Mouse (Mus musculus): Measurements from ENCODE around the gene Snx20. TPM values are rescaled to one million over a fixed set of nuclear protein-coding genes. Genes with fewer than 3 reads are reported as not detected.

Snx20 gene
- total and polyA plus RNA-seq, 3 experiments, result 1.0 to 1.6 (median 1.1) TPM

DNA sequence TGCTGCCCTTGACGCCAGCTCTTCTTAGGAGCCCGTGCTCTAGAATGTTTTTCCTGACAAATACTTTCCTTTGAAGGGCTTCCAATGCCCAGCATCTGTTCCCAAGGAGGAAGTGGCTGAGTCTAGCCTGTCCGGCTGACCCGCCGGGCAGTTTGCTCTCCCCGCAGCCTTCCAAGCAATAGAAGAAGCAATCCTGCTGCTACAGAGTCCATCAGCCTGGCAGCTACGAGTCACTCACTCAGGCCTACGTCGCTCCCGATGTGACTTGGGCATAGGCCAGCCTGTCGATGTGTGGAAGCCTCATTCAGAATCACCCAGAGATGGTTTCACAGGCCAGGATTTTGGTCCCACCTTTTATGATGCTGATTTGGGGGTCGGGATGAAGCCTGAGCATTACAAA, 39.9 kb downstream of the Snx20 start:
- no peak for DNase-seq
- H3K79me2 ChIP-seq (replicated peaks; ENCODE audit: control insufficient read depth, insufficient read depth, low read length), result no peaks in the 10 kb centered on the region
- no peak for TF ChIP-seq EP300 (IDR thresholded peaks at IDR 0.05; ENCODE audit: insufficient read depth, low read depth, low read length)
- TF ChIP-seq CTCF (IDR thresholded peaks at IDR 0.05), result no peak
- no peak for TF ChIP-seq POLR2A (IDR thresholded peaks at IDR 0.05; ENCODE audit: insufficient read depth, low read depth, low read length)
- 79% methylated on average over 12 of the region's 12 CpGs for WGBS
- no peak overlapping the region for H3K4me3 ChIP-seq
- H3K9ac ChIP-seq (ENCODE audit: low read depth, low read length), result no peak overlapping the region
- intact Hi-C loops (cut with DNase I), result no loop called here
- H3K36me3 ChIP-seq (ENCODE audit: control insufficient read depth, insufficient read depth, low read length), result no peaks in the 10 kb centered on the region
- no peak overlapping the region for H3K27ac ChIP-seq
- H3K27me3 ChIP-seq (ENCODE audit: control insufficient read depth, insufficient read depth, low read length), result no peaks in the 10 kb centered on the region
- H3K4me1 ChIP-seq (ENCODE audit: control insufficient read depth, insufficient read depth, low read length), result no peaks in the 10 kb centered on the region

- no peak overlapping the region for H3K9ac ChIP-seq (ENCODE audit: low read depth, low read length)
- no peak overlapping the region for H3K4me3 ChIP-seq
- H3K27me3 ChIP-seq (ENCODE audit: control insufficient read depth, insufficient read depth, low read length), result no peaks in the 10 kb centered on the region
- WGBS, result 100% methylated on average over 1 of the region's 1 CpGs
- H3K27ac ChIP-seq, result no peak overlapping the region
- DNase-seq, result no peak
- no peaks in the 10 kb centered on the region for H3K4me1 ChIP-seq (ENCODE audit: control insufficient read depth, insufficient read depth, low read length)
- H3K36me3 ChIP-seq (ENCODE audit: control insufficient read depth, insufficient read depth, low read length), result no peaks in the 10 kb centered on the region
- intact Hi-C loops (cut with DNase I), result no loop called here
- TF ChIP-seq CTCF (IDR thresholded peaks at IDR 0.05), result no peak
- no peak for TF ChIP-seq POLR2A (IDR thresholded peaks at IDR 0.05; ENCODE audit: insufficient read depth, low read depth, low read length)
- no peak for TF ChIP-seq EP300 (IDR thresholded peaks at IDR 0.05; ENCODE audit: insufficient read depth, low read depth, low read length)
- H3K79me2 ChIP-seq (replicated peaks; ENCODE audit: control insufficient read depth, insufficient read depth, low read length), result no peaks in the 10 kb centered on the region
Measured at GRCm38 (mm10) chr8:88593947-88594346, 42.0 kb downstream of the Snx20 start.

GRCm38 (mm10) chr8:88590226-88590625, 45.7 kb downstream of the Snx20 start:
- no peaks in the 10 kb centered on the region for H3K36me3 ChIP-seq (ENCODE audit: control insufficient read depth, insufficient read depth, low read length)
- no peak overlapping the region for H3K9ac ChIP-seq (ENCODE audit: low read depth, low read length)
- intact Hi-C loops (cut with DNase I), result no loop called here
- H3K27me3 ChIP-seq (ENCODE audit: control insufficient read depth, insufficient read depth, low read length), result no peaks in the 10 kb centered on the region
- no peaks in the 10 kb centered on the region for H3K79me2 ChIP-seq (replicated peaks; ENCODE audit: control insufficient read depth, insufficient read depth, low read length)
- no peak overlapping the region for H3K27ac ChIP-seq
- DNase-seq, result no peak
- no peak for TF ChIP-seq POLR2A (IDR thresholded peaks at IDR 0.05; ENCODE audit: insufficient read depth, low read depth, low read length)
- no peak for TF ChIP-seq EP300 (IDR thresholded peaks at IDR 0.05; ENCODE audit: insufficient read depth, low read depth, low read length)
- no peak for TF ChIP-seq CTCF (IDR thresholded peaks at IDR 0.05)
- H3K4me1 ChIP-seq (ENCODE audit: control insufficient read depth, insufficient read depth, low read length), result no peaks in the 10 kb centered on the region
- WGBS, result 58% methylated on average over 6 of the region's 6 CpGs
- H3K4me3 ChIP-seq, result no peak overlapping the region

DNA sequence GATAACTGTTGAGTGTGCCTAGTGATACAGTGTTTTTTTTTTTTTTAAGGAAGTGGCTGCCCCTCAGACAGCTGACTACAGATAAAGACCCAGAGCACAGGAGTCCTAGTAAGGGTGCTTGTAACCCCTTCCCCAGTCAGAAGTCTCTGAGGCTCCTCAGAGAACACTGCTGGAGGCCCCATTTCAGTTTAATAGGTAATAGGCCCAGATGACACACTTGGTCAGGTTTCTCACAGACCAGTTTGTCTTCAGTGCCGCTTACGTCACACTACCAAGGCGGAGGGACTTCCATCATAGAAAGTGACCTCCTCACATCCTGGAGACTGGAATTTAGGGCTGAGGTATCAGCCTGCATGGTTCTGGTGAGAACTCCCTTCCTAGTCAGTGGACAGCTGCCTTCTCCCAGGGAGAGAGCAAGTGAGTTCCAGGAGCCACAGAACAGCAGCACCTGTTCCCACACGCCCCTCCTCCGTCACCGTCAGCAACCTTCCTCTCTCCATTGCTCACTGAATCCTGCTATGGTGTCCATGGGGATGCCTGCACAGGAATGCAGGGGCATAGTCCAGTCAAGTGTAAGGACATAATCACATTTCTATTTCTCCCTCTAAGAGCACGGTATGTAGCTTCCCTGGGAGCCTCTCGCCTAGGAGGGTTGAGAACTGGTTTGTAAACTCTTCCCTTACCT, 47.6 kb downstream of the Snx20 start:
- no peak overlapping the region for H3K9ac ChIP-seq (ENCODE audit: low read depth, low read length)
- no peak overlapping the region for H3K4me3 ChIP-seq
- H3K4me1 ChIP-seq (ENCODE audit: control insufficient read depth, insufficient read depth, low read length), result no peaks in the 10 kb centered on the region
- no peaks in the 10 kb centered on the region for H3K79me2 ChIP-seq (replicated peaks; ENCODE audit: control insufficient read depth, insufficient read depth, low read length)
- no peaks in the 10 kb centered on the region for H3K27me3 ChIP-seq (ENCODE audit: control insufficient read depth, insufficient read depth, low read length)
- intact Hi-C loops (cut with DNase I), result no loop called here
- no peak for DNase-seq
- 94% methylated on average over 8 of the region's 8 CpGs for WGBS
- H3K27ac ChIP-seq, result no peak overlapping the region
- no peaks in the 10 kb centered on the region for H3K36me3 ChIP-seq (ENCODE audit: control insufficient read depth, insufficient read depth, low read length)
- TF ChIP-seq CTCF (IDR thresholded peaks at IDR 0.05) (no peak), EP300 (IDR thresholded peaks at IDR 0.05; ENCODE audit: insufficient read depth, low read depth, low read length) (no peak), POLR2A (IDR thresholded peaks at IDR 0.05; ENCODE audit: insufficient read depth, low read depth, low read length) (no peak)

- H3K4me3 ChIP-seq, result no peak overlapping the region
- no peak for TF ChIP-seq EP300 (IDR thresholded peaks at IDR 0.05; ENCODE audit: insufficient read depth, low read depth, low read length)
- TF ChIP-seq POLR2A (IDR thresholded peaks at IDR 0.05; ENCODE audit: insufficient read depth, low read depth, low read length), result no peak
- TF ChIP-seq CTCF (IDR thresholded peaks at IDR 0.05), result no peak
- no peaks in the 10 kb centered on the region for H3K79me2 ChIP-seq (replicated peaks; ENCODE audit: control insufficient read depth, insufficient read depth, low read length)
- 71% methylated on average over 3 of the region's 3 CpGs for WGBS
- H3K36me3 ChIP-seq (ENCODE audit: control insufficient read depth, insufficient read depth, low read length), result no peaks in the 10 kb centered on the region
- no peaks in the 10 kb centered on the region for H3K4me1 ChIP-seq (ENCODE audit: control insufficient read depth, insufficient read depth, low read length)
- no peak overlapping the region for H3K9ac ChIP-seq (ENCODE audit: low read depth, low read length)
- intact Hi-C loops (cut with DNase I), result no loop called here
- DNase-seq, result no peak
- no peak overlapping the region for H3K27ac ChIP-seq
- H3K27me3 ChIP-seq (ENCODE audit: control insufficient read depth, insufficient read depth, low read length), result no peaks in the 10 kb centered on the region
Measured at GRCm38 (mm10) chr8:88583863-88584262, 52.1 kb downstream of the Snx20 start.

- intact Hi-C loops (cut with DNase I), result no loop called here
- H3K4me1 ChIP-seq (ENCODE audit: control insufficient read depth, insufficient read depth, low read length), result peaks cover 5% of the 10 kb centered on the region; the same call in 1 of the 2 replicates
- no peak for TF ChIP-seq CTCF (IDR thresholded peaks at IDR 0.05)
- no peak for TF ChIP-seq POLR2A (IDR thresholded peaks at IDR 0.05; ENCODE audit: insufficient read depth, low read depth, low read length)
- no peak for TF ChIP-seq EP300 (IDR thresholded peaks at IDR 0.05; ENCODE audit: insufficient read depth, low read depth, low read length)
- H3K27ac ChIP-seq, result no peak overlapping the region
- WGBS, result 78% methylated on average over 7 of the region's 7 CpGs
- H3K36me3 ChIP-seq (ENCODE audit: control insufficient read depth, insufficient read depth, low read length), result no peaks in the 10 kb centered on the region
- H3K9ac ChIP-seq (ENCODE audit: low read depth, low read length), result no peak overlapping the region
- H3K79me2 ChIP-seq (replicated peaks; ENCODE audit: control insufficient read depth, insufficient read depth, low read length), result no peaks in the 10 kb centered on the region
- no peak for DNase-seq
- H3K4me3 ChIP-seq, result no peak overlapping the region
- H3K27me3 ChIP-seq (ENCODE audit: control insufficient read depth, insufficient read depth, low read length), result no peaks in the 10 kb centered on the region
Measured at GRCm38 (mm10) chr8:88580785-88581184, 55.1 kb downstream of the Snx20 start.

Measured in heart, adult 2 months (tissue).